Mouse (Mus musculus) ES-Bruce4 (cell line): ENCODE measurements around the gene Tnfaip3. TPM values are rescaled to one million over a fixed set of nuclear protein-coding genes. Genes with fewer than 3 reads are reported as not detected.

Source experiments
- H3K27ac ChIP-seq: 2 replicates; pipeline ENCODE4 v1.5.1; 2012; ENCODE audit warnings: low read length, inconsistent platforms; ENCODE audit not compliant: insufficient read depth
- H3K27me3 ChIP-seq: 2 replicates; pipeline ENCODE4 v1.6.1; 2012; ENCODE audit warnings: mild to moderate bottlenecking, low read length, inconsistent platforms; ENCODE audit not compliant: control insufficient read depth, poor library complexity, insufficient read depth, severe bottlenecking
- H3K36me3 ChIP-seq: 2 replicates; pipeline ENCODE4 v1.6.1; 2012; ENCODE audit warnings: inconsistent platforms, mild to moderate bottlenecking, low read length, moderate library complexity; ENCODE audit not compliant: control insufficient read depth, poor library complexity, insufficient read depth, severe bottlenecking
- H3K4me1 ChIP-seq: one replicate; pipeline ENCODE4 v1.8.1; 2011; ENCODE audit warnings: low read length; ENCODE audit not compliant: control insufficient read depth, insufficient read depth
- H3K4me3 ChIP-seq: 2 replicates; pipeline ENCODE4 v1.5.1; 2011; ENCODE audit warnings: low read depth, mild to moderate bottlenecking, low read length
- H3K9ac ChIP-seq: 2 replicates; pipeline ENCODE4 v1.6.1; 2012; ENCODE audit warnings: low read depth, mild to moderate bottlenecking, inconsistent platforms; ENCODE audit not compliant: poor library complexity, severe bottlenecking
- H3K9me3 ChIP-seq: replicated peaks from 2 replicates; pipeline ENCODE4 v1.6.1; 2012; ENCODE audit warnings: mild to moderate bottlenecking, low read length, inconsistent platforms; ENCODE audit not compliant: control insufficient read depth, poor library complexity, insufficient read depth, severe bottlenecking
- CTCF ChIP-seq: IDR thresholded peaks from one replicate; pipeline ENCODE4 v1.8.1; 2011; ENCODE audit warnings: low read depth, low read length
- EP300 ChIP-seq: IDR thresholded peaks from 2 replicates; pipeline ENCODE4 v1.6.1; 2011; ENCODE audit warnings: low read depth, low read length; ENCODE audit not compliant: insufficient read depth
- POLR2A ChIP-seq: IDR thresholded peaks from one replicate; pipeline ENCODE4 v1.8.1; 2011; ENCODE audit warnings: low read length; ENCODE audit not compliant: insufficient read depth
- polyA plus RNA-seq: library from polyadenylated mRNA; stranded (reverse); fragments of >200 nt; gene quantifications from 2 replicates; pipeline ENCODE4 v1.2.4, GENCODE M21; 2011; ENCODE audit warnings: low read depth; ENCODE audit not compliant: missing spikeins, insufficient read depth, insufficient read length

Gene Tnfaip3
- polyA plus RNA-seq, 1 experiment: 4.8 TPM

DNA sequence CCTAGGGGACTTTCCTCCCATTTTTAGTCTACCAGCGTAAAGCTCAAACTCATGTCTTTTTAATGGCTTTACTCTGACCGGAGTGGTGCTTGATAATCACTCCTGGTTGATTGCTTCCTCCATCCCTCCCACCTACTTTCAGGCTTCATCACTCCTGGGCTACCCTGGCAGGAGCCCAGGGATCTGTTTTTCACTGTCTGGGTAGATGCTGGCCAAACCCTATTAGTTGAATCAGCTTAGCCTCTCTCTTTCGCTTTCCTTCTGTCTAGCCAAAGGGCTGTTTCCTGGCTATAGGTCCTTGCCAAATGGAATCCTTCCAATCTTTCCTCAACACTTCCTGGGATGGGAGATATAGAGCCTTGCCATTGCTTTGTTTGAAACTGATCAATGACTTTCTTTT lies 19.3 kb upstream of the Tnfaip3 start:
- Histone ChIP-seq H3K9ac (no peak overlapping the region), H3K36me3 (no peaks in the 10 kb centered on the region), H3K27me3 (no peaks in the 10 kb centered on the region; the same call in 1 of the 2 replicates), H3K4me3 (no peak overlapping the region), H3K27ac (no peak overlapping the region), H3K4me1 (no peaks in the 10 kb centered on the region), H3K9me3 (no peaks in the 10 kb centered on the region)
- TF ChIP-seq CTCF (no peak), POLR2A (no peak), EP300 (no peak)

DNA sequence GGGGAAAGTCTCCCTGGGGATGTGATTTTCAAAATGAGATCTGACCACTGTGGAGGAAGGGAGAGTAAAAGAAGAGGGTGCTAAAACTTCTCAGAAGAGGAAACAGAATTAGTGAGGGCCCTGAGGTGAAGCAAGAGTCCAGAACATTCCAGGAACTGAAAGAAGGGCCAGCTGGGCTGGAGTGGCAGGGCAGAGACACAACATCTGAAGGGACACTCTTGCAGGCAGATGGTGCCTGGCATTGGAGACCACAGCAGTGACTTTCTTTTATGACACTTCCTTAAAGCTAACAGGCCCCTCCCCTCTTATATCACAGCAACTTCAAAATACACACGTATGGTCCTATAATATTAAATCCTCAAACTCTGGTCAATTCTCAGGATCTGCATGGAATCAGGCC lies 18.2 kb upstream of the Tnfaip3 start:
- no peak for TF ChIP-seq EP300
- no peak for TF ChIP-seq POLR2A
- no peak for TF ChIP-seq CTCF
- H3K9me3 ChIP-seq: no peaks in the 10 kb centered on the region
- H3K27me3 ChIP-seq: no peaks in the 10 kb centered on the region; the same call in 1 of the 2 replicates
- no peaks in the 10 kb centered on the region for H3K4me1 ChIP-seq
- H3K9ac ChIP-seq: no peak overlapping the region
- no peaks in the 10 kb centered on the region for H3K36me3 ChIP-seq
- H3K4me3 ChIP-seq: no peak overlapping the region
- no peak overlapping the region for H3K27ac ChIP-seq

DNA sequence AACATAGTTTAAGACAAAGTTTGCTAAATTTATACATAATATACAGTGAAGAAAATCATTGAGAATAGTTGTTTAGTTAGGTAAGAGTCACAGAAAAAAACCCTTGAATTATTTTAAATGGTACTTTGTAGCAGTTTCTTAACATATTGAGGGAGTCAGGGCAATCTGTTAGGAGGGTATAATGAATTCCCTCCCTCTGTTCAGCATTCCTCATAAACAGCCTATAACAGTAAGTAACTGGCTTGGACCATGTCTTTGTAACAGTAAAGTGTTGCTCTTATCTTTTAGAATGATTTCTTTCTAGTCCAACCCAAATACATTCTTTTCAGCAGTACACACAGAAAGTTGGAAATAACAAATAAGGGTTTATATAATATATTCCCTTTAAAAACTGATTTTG lies 16.4 kb upstream of the Tnfaip3 start:
- H3K4me3 ChIP-seq: no peak overlapping the region
- no peak for TF ChIP-seq POLR2A
- no peak for TF ChIP-seq EP300
- TF ChIP-seq CTCF: no peak
- no peaks in the 10 kb centered on the region for H3K9me3 ChIP-seq

DNA sequence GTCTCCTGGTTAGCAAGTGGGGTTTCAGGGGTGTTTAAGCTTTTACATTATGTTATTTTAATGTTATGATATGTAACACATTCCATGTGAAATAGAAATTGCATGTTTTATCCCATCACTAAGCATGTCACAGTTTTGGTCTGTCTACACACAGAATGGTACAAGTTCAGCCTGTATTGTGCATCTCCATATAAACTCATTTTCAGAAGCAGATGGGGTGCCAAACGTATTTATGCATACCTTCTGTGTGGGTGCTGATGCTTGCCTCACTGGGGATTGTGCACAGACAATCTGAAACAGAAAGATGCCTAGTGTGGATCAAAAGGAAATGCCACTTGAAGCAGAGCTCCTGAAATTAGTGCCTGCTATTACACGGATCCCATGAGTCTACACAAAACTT lies 15.2 kb upstream of the Tnfaip3 start:
- Histone ChIP-seq H3K9ac (no peak overlapping the region), H3K9me3 (no peaks in the 10 kb centered on the region), H3K4me1 (no peaks in the 10 kb centered on the region), H3K4me3 (no peak overlapping the region), H3K27ac (no peak overlapping the region), H3K36me3 (no peaks in the 10 kb centered on the region), H3K27me3 (no peaks in the 10 kb centered on the region)
- TF ChIP-seq EP300: no peak
- TF ChIP-seq CTCF: no peak
- TF ChIP-seq POLR2A: no peak

More for the DNA sequence above, 16.4 kb upstream of the Tnfaip3 start:
- H3K36me3 ChIP-seq: no peaks in the 10 kb centered on the region
- H3K27ac ChIP-seq: no peak overlapping the region
- H3K27me3 ChIP-seq: no peaks in the 10 kb centered on the region
- no peak overlapping the region for H3K9ac ChIP-seq
- H3K4me1 ChIP-seq: no peaks in the 10 kb centered on the region

DNA sequence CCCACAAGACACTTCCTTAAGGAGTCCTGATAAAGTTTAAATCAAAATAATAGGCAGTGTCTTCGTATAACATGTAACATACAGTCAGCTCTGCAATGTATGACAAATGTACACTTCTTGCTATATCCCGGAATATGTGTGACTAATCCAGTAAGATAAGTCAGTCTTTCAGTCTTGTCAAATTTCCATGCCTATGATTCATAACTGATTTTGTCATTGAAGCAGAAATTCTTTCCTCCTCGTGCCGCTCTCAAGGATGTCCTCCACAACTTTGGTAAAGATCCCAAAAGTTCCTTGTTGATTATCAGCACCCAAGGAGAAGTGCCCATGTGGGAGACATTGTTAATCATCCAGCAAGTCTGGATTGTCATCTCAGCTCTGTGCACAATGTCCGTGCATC lies 11.3 kb upstream of the Tnfaip3 start:
- Histone ChIP-seq H3K9ac (no peak overlapping the region), H3K4me3 (no peak overlapping the region), H3K27ac (no peak overlapping the region), H3K9me3 (no peaks in the 10 kb centered on the region), H3K36me3 (no peaks in the 10 kb centered on the region), H3K27me3 (no peaks in the 10 kb centered on the region), H3K4me1 (no peaks in the 10 kb centered on the region)
- no peak for TF ChIP-seq POLR2A
- no peak for TF ChIP-seq EP300
- TF ChIP-seq CTCF: no peak

DNA sequence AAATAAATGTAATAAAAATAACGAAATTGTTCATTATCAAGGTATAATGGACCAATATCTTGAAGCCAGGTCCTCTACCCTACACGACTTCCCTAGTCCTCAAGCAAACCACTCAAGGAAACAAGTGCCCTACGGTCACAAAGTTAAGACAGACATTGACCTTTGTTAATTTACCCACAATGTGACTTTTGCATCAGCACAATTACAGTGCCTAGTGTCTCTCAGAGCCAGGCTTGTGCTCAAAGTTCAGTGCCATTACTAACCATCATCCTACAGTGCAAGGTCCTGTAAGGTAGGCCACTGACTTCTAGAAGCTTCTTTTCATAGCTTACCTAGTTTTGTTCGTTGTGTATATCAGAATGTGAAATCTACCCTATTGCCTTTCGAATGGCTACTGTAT lies 8.9 kb upstream of the Tnfaip3 start:
- no peak overlapping the region for H3K9ac ChIP-seq
- no peak overlapping the region for H3K27ac ChIP-seq
- H3K4me1 ChIP-seq: no peaks in the 10 kb centered on the region
- no peaks in the 10 kb centered on the region for H3K27me3 ChIP-seq
- H3K4me3 ChIP-seq: no peak overlapping the region
- TF ChIP-seq CTCF (no peak), POLR2A (no peak), EP300 (no peak)
- no peaks in the 10 kb centered on the region for H3K36me3 ChIP-seq
- H3K9me3 ChIP-seq: no peaks in the 10 kb centered on the region
